Mouse (Mus musculus) neural tube, embryonic 11.5 days (tissue): ENCODE measurements at regions not wholly inside any gene's neighbourhood (a gene's known extent, or its start where the extent isn't known, plus 50 kb on each side); places are given as distances from the start of the nearest gene placed in this dataset.

Experiments
- ATAC-seq: fragments of 200-750 bp; cut with Nextera tagmentation; 2 replicates; pipeline ENCODE4 v1.8.0; 2017; ENCODE audit warnings: moderate number of reproducible peaks, mild to moderate bottlenecking, moderate TSS enrichment, moderate library complexity; ENCODE audit not compliant: insufficient read depth, low FRiP score, low TSS enrichment
- DNase-seq: peaks from one replicate; pipeline ENCODE4 v3.0.0-alpha.2; 2015; ENCODE audit warnings: low spot score
- H3K27ac ChIP-seq: fragments of 300-500 bp; sonication (generic); 2 replicates; pipeline ENCODE4 v1.5.1; 2014; ENCODE audit warnings: low read depth, mild to moderate bottlenecking, low read length
- H3K27me3 ChIP-seq: fragments of 300-500 bp; sonication (generic); 2 replicates; pipeline ENCODE4 v1.6.1; 2014; ENCODE audit warnings: mild to moderate bottlenecking, low read length, mixed read lengths; ENCODE audit not compliant: control insufficient read depth, insufficient read depth
- H3K36me3 ChIP-seq: fragments of 300-500 bp; sonication (generic); 2 replicates; pipeline ENCODE4 v1.6.1; 2014; ENCODE audit warnings: mild to moderate bottlenecking, low read length, moderate library complexity, mixed read lengths; ENCODE audit not compliant: control insufficient read depth, insufficient read depth
- H3K4me1 ChIP-seq: fragments of 300-500 bp; sonication (generic); 2 replicates; pipeline ENCODE4 v1.6.1; 2014; ENCODE audit warnings: low read length, mixed read lengths; ENCODE audit not compliant: control insufficient read depth, insufficient read depth
- H3K4me2 ChIP-seq: fragments of 300-500 bp; sonication (generic); 2 replicates; pipeline ENCODE4 v1.6.1; 2014; ENCODE audit warnings: low read depth, mild to moderate bottlenecking, moderate library complexity
- H3K4me3 ChIP-seq: fragments of 300-500 bp; sonication (generic); 2 replicates; pipeline ENCODE4 v1.5.1; 2014; ENCODE audit warnings: low read depth, low read length
- H3K9ac ChIP-seq: fragments of 300-500 bp; sonication (generic); 2 replicates; pipeline ENCODE4 v1.6.1; 2014; ENCODE audit warnings: mild to moderate bottlenecking, low read length
- H3K9me3 ChIP-seq: fragments of 300-500 bp; sonication (generic); 2 replicates; pipeline ENCODE4 v1.6.1; 2016; ENCODE audit warnings: low read length; ENCODE audit not compliant: control insufficient read depth
- WGBS: fragments of 180-500 bp; shearing (Covaris S2); extraction: QIAGEN DNeasy Blood & Tissue Kit; methylation state at CpG from one replicate; pipeline ENCODE4 v1.1.7; 2014; 5-methylcytosine and 5-hydroxymethylcytosine counted together

GRCm38 (mm10) chr11:15572716-15573115 lies 684.8 kb upstream of the Vstm2a start:
- H3K27ac ChIP-seq = no peak overlapping the region
- no peak overlapping the region for H3K4me2 ChIP-seq
- ATAC-seq = no peak
- no peak overlapping the region for H3K9ac ChIP-seq
- no peaks in the 10 kb centered on the region for H3K36me3 ChIP-seq
- H3K4me3 ChIP-seq = no peak overlapping the region
- no peaks in the 10 kb centered on the region for H3K9me3 ChIP-seq
- DNase-seq = no peak
- no peaks in the 10 kb centered on the region for H3K27me3 ChIP-seq
- no peaks in the 10 kb centered on the region for H3K4me1 ChIP-seq

- H3K27ac ChIP-seq = no peak overlapping the region
- H3K4me3 ChIP-seq = no peak overlapping the region
- no peak overlapping the region for H3K9ac ChIP-seq
- no peak overlapping the region for H3K4me2 ChIP-seq
- no peaks in the 10 kb centered on the region for H3K9me3 ChIP-seq
- ATAC-seq (no peak), DNase-seq (no peak)
- no peaks in the 10 kb centered on the region for H3K4me1 ChIP-seq
- no peaks in the 10 kb centered on the region for H3K27me3 ChIP-seq
- no peaks in the 10 kb centered on the region for H3K36me3 ChIP-seq
- WGBS = 59% methylated on average over 4 of the region's 4 CpGs
These were observed 637.6 kb upstream of the Vstm2a start for GRCm38 (mm10) chr11:15619963-15620362.

GRCm38 (mm10) chr11:15649025-15649680 lies 608.4 kb upstream of the Vstm2a start:
- Histone ChIP-seq H3K4me3 (no peak overlapping the region), H3K36me3 (no peaks in the 10 kb centered on the region), H3K27ac (no peak overlapping the region), H3K4me2 (no peak overlapping the region), H3K27me3 (no peaks in the 10 kb centered on the region), H3K9ac (no peak overlapping the region), H3K4me1 (no peaks in the 10 kb centered on the region), H3K9me3 (no peaks in the 10 kb centered on the region)
- no peak for DNase-seq
- ATAC-seq = 0 out of 2 replicates have a peak, but pooled peaks have one; percentile 43

- no peak for ATAC-seq
- Histone ChIP-seq H3K4me2 (no peak overlapping the region), H3K27ac (no peak overlapping the region), H3K9ac (no peak overlapping the region), H3K4me1 (no peaks in the 10 kb centered on the region), H3K4me3 (no peak overlapping the region), H3K27me3 (no peaks in the 10 kb centered on the region), H3K36me3 (no peaks in the 10 kb centered on the region), H3K9me3 (no peaks in the 10 kb centered on the region)
- 66% methylated on average over 1 of the region's 1 CpGs for WGBS
- no peak for DNase-seq
These were observed 568.5 kb upstream of the Vstm2a start for GRCm38 (mm10) chr11:15689073-15689472.

- Histone ChIP-seq H3K9me3 (no peaks in the 10 kb centered on the region), H3K4me3 (no peak overlapping the region), H3K27me3 (no peaks in the 10 kb centered on the region), H3K27ac (no peak overlapping the region), H3K4me2 (no peak overlapping the region), H3K9ac (no peak overlapping the region), H3K4me1 (no peaks in the 10 kb centered on the region), H3K36me3 (no peaks in the 10 kb centered on the region)
- DNase-seq (no peak), ATAC-seq (no peak)
- WGBS = 67% methylated on average over 2 of the region's 2 CpGs
These were observed 559.3 kb upstream of the Vstm2a start for GRCm38 (mm10) chr11:15698001-15698756.

- H3K4me2 ChIP-seq = no peak overlapping the region
- ATAC-seq (no peak), DNase-seq (no peak)
- H3K9ac ChIP-seq = no peak overlapping the region
- no peaks in the 10 kb centered on the region for H3K27me3 ChIP-seq
- H3K27ac ChIP-seq = no peak overlapping the region
- no peak overlapping the region for H3K4me3 ChIP-seq
- no peaks in the 10 kb centered on the region for H3K9me3 ChIP-seq
- H3K36me3 ChIP-seq = no peaks in the 10 kb centered on the region
- H3K4me1 ChIP-seq = no peaks in the 10 kb centered on the region
These were observed 541.5 kb upstream of the Vstm2a start for GRCm38 (mm10) chr11:15715987-15716386.

- Histone ChIP-seq H3K4me2 (no peak overlapping the region), H3K9me3 (no peaks in the 10 kb centered on the region), H3K27me3 (no peaks in the 10 kb centered on the region), H3K27ac (no peak overlapping the region), H3K4me1 (no peaks in the 10 kb centered on the region), H3K4me3 (no peak overlapping the region), H3K36me3 (no peaks in the 10 kb centered on the region), H3K9ac (no peak overlapping the region)
- no peak for ATAC-seq
- DNase-seq = no peak
- WGBS = 86% methylated on average over 1 of the region's 1 CpGs
These were observed 540.0 kb upstream of the Vstm2a start for GRCm38 (mm10) chr11:15717536-15717935.

GRCm38 (mm10) chr11:15737621-15738020 lies 519.9 kb upstream of the Vstm2a start:
- H3K9ac ChIP-seq = no peak overlapping the region
- no peak for ATAC-seq
- H3K9me3 ChIP-seq = no peaks in the 10 kb centered on the region
- no peaks in the 10 kb centered on the region for H3K27me3 ChIP-seq
- no peaks in the 10 kb centered on the region for H3K36me3 ChIP-seq
- no peak overlapping the region for H3K27ac ChIP-seq
- no peaks in the 10 kb centered on the region for H3K4me1 ChIP-seq
- H3K4me3 ChIP-seq = no peak overlapping the region
- no peak for DNase-seq
- H3K4me2 ChIP-seq = no peak overlapping the region

GRCm38 (mm10) chr11:15756006-15756405 lies 501.5 kb upstream of the Vstm2a start:
- Histone ChIP-seq H3K4me1 (no peaks in the 10 kb centered on the region), H3K9ac (no peak overlapping the region), H3K4me3 (no peak overlapping the region), H3K27me3 (no peaks in the 10 kb centered on the region), H3K36me3 (no peaks in the 10 kb centered on the region), H3K9me3 (no peaks in the 10 kb centered on the region), H3K4me2 (no peak overlapping the region), H3K27ac (no peak overlapping the region)
- 75% methylated on average over 1 of the region's 1 CpGs for WGBS
- ATAC-seq (no peak), DNase-seq (no peak)
